Mouse (Mus musculus) mature B cell (primary cell): ENCODE results near the gene Pih1d1.
"Not testable (repeated sequence)": the region's sequence is repeated elsewhere in the genome, so short reads cannot be mapped to it uniquely, and the experiment has no call there.

Source experiments
- in situ Hi-C: fragments of 300-500 bp; cut with MboI; formaldehyde crosslinking; loops from 2 replicates; pipeline ENCODE4 v1.14.3; 2019

The Pih1d1 gene

DNA sequence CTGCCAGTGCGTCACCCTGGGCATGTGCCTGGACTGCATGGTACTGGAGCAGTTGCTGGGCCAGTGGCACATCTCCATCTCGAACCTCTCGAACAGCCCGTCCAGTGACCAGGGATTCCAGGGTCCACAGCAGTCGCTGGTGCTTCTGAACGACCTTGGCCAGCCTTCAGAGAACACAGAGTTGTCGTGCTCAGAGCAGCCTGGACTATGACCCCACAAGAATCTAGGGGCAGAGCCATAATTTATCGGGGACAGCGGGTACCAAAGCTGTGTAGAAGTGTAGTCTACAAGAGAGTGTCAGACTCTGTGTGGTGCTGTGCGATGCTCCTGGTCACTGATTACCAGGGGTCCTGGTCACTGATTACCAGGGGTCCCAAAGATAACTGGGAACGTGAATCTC is 6.2 kb upstream of the Pih1d1 start:
- in situ Hi-C loops, result no loop called here

DNA sequence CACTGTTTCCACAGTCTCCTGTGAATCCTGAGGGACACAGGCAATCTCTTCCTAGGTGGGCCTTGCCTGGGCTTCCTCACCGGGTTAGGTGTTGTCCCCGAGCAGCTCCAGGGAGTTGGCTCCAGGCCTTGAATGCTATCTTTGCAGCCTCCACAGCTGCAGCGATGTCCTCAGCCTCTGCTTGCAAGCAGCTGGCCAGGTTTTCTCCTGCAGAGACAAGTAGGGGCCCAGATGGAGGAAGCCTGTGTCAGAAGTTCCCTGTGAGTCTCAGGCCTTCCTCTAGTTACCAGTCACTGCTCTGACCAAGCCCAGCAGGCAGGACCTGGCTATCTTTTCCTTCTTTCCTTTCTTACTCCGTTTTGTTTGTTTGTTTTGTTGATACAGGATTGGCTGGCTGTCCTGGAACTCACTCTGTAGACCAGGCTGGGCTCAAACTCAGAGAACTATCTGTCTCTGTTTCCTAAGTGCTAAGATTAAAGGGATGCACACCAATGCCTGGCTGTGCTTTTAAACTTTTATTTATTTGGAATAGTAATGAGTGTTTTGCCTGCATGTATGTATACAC is 5.5 kb upstream of the Pih1d1 start:
- in situ Hi-C loops, result no loop called here

DNA sequence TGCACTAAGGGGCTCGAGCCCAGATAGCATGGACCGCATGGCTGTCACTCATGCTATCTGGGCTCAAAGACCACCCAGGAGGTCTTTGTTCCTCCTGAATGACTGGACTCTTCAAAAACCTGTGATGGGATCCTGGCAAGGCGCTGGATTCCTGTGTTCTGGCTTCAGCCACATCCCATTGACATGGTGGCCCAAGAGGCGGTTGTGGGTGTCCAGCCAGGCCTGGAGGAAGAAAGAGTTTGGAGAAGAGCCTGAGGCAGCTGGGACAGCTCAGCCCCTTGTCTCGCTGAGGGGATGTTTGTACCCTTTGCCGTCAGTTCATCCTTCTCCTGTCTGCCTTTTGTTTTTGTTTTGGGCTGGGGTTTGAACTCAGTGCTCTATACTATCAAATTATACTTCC is 4.6 kb upstream of the Pih1d1 start:
- in situ Hi-C loops, result no loop called here

DNA sequence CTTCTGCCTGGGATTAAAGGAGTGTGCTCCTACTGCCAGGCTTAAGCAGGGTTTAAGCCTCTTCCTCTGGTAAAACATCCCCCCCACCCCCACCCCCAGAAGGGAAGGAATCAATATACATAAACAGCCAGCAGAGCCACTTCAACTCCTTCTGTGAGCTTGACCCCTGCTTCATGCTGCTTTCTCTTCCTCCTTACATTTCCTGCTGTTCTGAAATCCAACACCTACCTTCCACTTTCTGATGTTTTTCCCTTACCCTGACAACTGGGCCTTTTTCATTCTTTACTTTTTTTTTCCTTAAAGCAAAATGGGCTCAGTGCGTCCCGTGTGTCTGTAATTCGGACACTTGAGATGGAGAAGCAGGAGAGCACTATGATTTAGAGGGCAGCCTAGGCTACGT is 3.8 kb upstream of the Pih1d1 start:
- in situ Hi-C loops, result no loop called here

DNA sequence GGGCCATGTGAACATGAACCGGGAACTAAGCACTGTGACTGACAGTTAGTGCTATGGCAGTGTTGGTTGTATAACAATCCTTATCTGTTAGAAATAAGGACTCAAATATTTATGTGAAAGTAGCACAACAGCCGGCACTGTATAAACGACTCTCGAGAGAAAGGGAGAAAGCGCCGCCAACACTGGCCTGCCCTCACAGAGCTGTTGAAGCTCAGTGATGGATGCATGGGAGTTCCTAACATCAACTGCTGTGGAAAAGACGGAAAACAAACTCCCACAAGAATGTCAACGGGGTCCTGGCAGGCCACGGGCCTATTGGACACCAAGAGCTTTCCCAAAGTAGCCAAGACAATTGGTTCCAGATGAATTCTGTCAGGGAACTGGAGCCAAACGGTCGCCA is 2.8 kb upstream of the Pih1d1 start:
- in situ Hi-C loops, result no loop called here

DNA sequence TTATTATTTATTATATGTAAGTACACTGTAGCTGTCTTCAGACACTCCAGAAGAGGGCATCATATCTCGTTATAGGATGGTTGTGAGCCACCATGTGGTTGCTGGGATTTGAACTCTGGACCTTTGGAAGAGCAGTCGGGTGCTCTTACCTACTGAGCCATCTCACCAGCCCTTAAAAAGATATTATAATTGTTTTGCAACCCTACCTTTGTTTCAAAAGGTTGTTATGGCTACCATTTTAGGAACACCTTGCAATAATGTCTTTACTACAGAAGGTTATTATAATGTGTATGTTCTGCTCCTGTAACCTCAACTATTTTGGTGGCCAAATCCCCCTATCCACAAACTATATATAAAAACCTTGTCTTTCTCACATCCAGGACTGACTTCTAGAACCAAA is 1.1 kb upstream of the Pih1d1 start:
- in situ Hi-C loops, result not testable (repeated sequence)

DNA sequence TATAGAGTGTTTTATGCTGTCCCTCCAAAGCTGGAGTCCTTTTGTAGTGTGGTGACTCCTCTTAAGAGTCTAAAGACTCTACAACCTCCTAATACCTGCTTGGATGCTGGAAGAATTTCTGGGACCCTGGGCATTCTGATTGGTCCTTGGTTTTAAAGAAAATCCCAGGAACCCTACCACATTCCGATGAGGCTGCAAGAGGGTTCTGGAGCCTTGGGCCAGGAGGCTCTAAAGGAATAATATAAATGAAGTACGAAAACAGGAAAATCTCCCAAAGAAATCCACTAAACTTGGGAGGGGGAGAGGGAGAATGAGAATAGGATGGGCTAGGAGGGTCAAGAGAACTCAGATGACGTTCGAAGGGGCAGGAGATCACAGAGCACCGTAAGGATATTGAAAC is 517 bp upstream of the Pih1d1 start:
- in situ Hi-C loops, result no loop called here

DNA sequence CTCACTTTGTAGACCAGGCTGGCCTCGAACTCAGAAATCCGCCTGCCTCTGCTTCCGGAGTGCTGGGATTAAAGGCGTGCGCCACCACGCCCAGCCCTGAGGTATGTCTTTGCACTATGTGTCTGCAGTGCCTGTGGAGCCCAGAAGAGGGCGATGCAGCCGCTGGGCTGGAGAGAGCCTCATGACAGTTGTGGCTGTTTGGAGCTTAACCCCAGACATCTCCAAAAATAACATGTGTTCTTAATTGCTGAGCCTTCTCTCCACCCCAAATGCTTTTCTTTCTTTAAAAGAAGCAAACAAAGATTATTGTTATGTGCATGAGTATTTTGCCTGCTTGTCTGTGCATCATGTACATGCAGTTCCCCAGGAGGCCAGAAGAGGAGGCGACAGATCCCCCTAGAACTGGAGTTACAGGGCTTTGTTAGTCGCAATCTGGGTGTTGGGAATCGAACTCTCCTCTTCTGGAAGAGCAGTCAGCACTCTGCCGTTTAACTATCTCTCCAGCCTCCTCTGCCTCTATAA is 951 bp downstream of the Pih1d1 start:
- in situ Hi-C loops, result no loop called here

DNA sequence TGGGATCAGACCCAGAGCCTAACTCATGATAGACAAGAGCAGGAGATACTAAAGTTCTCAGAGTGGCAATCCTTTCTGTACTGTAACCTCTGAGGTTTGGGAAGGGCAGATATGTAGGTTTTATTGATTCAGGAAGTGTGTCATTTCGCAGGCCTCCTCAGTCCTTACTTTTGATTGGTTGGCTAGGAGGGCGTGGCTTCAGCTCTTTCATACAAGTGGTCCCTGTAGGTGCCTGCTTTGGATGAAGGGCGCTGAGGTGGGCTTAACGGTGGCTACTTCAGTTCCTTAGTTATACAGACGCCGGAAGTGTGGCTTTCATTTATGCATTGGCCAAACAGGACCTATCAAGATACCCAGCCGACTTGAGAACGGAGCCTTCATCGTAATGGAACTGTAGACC is 1.5 kb downstream of the Pih1d1 start:
- in situ Hi-C loops, result no loop called here

DNA sequence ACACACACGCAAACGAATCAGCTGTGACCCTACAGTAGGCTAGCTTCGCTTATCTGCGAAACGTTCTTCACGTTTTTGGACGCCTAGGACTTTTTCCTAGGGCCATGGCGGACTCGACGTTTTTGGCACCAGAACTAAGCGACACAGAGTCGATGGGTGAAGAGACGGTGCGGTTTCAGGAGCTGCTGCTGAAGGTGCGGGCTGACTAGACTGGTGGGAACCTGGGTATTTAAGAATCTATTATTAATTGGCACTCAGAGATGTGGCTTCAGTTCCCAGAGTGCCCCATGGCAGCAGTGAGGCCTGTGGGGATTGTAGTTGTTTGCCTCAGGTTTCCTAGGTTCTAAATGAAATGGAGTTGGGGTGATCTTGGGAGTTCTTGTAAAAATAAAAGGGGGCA is 2.1 kb downstream of the Pih1d1 start:
- in situ Hi-C loops, result no loop called here

DNA sequence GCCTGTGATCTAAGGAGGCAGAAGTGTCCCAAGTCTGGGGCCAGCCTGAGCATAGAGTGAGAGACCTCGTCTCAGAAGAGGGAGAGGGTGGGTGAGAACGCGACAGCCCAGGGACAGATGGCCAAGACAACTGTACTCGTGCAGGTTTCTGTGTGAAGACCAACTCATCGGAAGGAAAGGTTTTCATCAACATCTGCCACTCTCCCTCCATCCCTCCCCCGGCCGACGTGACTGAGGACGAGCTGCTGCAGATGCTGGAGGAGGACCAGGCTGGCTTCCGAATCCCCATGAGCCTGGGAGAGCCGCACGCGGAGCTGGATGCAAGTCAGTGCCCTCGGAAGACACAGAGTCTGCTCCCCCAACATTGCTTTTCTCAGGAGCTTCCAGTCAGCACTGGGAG is 3.4 kb downstream of the Pih1d1 start:
- in situ Hi-C loops, result no loop called here

DNA sequence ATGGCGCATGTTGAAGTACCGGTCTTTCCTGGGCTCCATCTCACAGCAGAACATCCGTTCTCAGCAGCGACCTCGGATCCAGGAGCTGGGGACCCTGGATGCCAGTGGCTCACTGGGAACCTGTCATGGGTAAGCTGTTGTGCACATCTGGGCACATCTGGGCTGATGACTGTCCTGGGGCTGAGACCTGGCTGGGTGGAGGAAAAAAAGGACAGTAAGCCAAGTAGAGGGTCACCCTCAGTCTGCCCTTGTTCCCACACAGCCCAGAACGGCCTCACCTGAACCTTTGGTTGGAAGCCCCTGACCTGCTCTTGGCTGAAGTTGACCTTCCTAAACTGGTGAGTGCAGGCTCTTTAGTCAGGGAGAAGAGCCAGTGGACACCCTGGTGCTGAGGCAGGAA is 4.9 kb downstream of the Pih1d1 start:
- in situ Hi-C loops, result no loop called here

DNA sequence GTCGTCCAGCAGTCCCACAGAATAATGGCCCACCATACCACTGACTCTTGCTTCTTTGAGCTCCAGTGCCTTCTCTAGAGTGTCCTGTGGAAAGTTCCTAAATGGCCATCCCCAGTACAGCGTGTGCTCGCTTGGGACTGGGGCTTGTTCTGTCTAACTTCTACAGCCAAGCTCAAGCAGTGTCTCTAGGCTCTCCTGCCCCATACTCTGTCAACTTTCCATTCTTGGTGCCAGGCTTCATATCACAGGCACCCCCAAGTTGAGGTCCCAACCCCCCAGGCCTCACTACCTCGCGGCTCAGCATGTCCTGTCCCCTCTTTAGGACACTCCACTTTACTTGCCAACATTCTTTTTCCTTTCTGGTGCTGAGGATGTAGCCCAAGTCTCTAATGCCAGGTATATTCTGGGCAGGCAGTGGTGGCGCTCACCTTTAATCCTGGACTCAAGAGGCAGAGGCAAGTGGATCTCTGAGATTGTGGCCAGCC is 6.3 kb downstream of the Pih1d1 start:
- in situ Hi-C loops, result no loop called here

DNA sequence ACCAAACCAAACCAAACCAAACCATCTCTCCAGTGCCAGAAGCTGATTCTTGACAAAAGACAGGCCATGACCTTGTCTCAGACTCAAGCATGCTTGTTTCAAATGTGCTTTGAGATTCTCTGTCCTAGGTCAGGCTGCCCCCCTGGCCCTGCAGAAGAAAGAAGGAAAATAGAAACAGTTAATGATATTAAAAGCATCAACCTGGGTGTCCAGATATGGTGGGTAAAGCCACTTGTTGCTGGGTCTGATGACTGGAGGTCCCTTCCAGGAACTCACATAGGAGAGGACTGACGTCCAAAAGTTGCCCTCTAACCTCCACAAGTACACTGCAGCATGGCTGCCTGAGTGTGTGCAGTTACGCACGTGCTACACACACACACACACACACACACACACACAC is 6.8 kb downstream of the Pih1d1 start:
- in situ Hi-C loops, result no loop called here

DNA sequence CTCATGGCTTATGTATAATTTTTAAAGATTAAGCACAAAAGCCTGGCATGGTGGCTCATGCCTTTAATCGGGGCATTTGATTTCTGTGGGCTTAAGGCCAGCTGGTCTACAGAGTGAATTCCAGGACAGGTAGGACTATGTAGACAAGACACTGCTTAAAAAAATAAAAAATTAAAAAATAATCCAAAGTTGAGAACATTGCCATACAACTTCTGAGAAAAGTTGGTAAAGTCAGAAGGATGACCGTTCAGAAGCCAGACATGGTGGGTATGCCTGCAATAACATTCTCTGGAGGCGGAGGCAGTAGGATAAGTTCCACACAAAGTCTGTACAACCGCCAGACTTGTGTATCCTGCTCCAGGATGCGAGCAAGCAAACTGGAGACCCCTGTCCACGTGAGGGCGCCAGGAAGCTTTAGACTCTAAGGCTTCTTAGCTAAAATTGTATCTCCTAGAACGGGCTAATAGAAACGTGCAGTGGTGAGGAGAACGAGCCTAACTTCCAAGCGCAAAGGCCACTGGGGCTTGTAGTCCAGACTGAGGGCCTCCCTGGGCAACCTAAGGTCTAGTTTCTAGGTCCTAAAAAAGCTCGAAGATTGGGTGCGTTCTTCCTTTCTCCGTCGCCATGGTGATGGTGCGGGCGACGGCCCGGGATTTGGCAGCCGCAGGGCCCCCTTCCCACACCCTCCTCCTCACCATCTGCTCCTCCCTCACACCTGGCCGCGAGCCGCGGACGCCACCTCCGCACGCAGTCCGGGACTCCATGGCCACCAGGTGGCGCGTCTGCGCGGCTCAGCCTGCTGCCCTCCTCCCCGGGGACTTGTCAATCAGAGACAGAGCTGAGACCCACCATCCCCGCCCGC is 7.7 kb downstream of the Pih1d1 start:
- in situ Hi-C loops, result no loop called here

DNA sequence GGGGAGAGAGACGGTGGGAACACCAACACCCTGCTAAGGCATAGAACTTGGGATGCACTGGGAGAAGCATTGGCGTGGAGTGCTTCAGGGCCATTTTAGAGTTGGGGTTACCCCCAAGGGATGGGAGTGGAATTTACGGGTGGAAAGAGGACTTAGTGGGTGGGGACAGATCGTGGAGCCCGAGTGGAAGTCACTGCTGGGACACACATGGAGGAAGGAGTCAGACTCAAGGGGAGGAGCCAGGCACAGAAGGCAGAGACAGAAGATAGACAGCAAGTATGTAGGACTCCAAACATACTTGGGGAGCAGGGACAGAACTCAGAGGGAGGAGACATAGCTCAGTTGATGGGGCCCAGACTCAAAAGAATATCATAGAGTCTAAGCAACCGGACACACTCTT is 8.4 kb downstream of the Pih1d1 start:
- in situ Hi-C loops, result no loop called here

DNA sequence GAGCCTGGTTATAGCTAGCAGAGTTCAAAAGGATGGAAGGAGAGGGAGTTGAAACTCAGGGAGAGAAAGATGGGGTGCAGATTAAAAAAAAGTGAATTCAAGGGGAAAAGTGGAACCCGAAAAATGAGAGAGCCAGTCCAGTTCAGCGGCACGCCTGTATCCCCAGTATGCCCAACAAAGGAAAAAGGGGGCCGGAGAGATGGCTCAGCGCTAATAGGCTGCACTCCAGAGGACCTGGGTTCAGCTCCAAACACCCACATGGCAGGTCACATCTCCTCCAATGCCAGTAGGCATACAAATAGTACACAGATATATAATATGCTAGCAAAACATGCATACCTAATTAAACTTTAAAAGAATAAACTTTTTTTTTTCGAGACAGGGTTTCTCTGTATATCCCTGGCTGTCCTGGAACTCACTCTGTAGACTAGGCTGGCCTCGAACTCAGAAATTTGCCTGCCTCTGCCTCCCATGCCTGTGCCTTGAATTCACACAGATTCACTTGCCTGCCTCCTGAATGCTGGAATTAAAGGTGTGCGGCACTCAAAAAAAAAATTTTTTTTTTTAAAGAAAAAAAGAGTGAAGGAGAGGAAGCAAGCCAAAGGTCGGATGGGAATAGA is 9.0 kb downstream of the Pih1d1 start:
- in situ Hi-C loops, result no loop called here

DNA sequence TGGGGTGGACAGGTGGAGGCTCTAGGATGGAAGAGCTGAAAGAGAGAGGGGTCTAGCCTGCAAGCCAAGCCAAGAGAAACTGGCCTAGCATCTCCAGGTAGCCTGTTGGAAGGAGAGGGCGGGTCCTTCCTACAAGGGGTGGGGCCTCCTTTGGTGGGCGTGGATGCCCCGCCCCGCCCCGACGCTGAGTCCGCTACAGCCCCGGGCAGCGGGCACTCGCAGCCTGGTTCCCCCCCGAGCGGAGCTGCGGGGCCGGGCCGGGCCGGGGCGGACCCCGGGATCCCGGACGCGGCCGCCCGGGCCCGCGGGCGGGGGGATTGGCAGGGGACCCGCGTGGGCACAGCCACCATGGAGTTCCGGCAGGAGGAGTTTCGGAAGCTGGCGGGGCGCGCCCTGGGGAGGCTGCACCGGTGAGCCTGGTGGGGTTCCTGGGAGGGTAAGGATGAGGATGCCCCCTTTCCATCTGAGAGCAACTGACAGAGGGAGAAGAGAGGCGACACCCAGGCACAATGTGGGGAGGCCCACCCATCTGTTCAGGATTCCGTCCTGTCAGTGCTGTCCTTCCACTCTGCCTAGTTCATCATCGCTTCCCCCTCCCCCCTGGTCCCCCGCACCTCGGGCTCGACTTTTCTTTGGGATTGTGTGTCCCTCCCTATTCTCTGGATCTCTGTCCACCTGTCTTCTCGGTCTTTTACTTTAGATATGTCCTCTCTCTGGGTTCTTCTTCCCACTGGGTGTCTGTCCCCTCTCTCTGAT is 9.8 kb downstream of the Pih1d1 start, which contains the start of gene Slc17a7:
Slc17a7 (plus strand) TSS at position 215 of the 756 bp plus-strand sequence.
- in situ Hi-C loops, result no loop called here

DNA sequence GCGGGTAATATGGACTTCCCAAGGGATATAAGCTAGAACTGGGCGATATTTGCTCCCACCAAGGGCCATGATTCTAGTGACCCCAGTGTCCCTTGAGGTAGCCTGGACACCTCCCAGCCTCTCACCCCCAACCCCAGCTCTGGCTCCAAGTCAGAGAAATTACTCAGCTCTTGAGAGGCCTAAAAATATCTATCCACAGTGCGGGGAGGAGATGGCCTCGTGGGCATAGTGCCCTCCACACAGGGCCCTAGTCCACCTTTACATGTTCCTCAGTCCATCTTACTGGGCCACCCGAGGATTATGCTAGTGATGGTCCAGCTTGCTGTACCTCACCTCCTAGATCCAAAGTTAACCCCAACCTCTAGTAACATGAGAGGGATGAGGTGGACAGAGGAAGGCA is 10.7 kb downstream of the Pih1d1 start:
- in situ Hi-C loops, result no loop called here

DNA sequence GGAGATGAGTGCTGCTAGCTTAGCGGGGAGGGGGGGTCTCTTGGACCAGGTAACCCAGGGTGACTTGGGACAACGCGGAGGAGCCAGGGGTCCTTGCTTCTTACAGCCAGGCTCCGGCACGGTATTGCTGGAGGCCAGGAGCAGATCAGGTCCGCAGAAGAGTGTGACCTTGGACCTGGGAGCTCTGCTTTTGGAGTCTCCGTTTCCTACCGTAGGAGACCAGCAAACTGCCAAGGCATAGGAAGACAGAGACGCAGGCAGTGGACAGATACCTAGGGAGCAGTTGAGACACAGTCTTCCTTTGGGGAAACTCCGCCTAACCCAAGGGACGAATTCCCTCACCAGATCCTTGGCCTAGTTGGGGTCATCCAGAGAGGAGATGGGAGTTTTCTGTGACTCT is 11.6 kb downstream of the Pih1d1 start:
- in situ Hi-C loops, result no loop called here

DNA sequence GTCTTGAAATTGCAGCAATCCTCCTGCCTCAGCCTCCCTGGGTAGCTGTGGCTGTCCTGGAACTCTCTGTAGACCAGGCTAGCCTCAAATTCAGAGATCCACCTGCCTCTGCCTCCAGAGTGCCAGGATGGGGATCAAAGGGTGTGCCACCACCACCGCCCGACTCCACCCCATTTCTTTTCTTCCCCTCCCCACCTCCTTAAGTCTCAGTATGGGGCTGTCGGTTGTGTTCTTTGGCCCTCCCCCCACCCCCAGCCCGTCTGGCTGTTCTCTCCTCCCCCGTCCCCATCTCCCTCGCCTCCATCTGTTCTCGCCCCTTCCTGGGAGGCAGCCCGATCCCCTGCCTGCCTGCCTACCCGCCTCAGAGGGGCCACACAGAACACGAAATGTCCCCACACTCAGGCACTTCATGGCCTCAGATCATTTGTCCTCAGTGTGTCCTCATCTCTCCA is 12.9 kb downstream of the Pih1d1 start:
- in situ Hi-C loops, result no loop called here
